In the genomic region with DNA sequence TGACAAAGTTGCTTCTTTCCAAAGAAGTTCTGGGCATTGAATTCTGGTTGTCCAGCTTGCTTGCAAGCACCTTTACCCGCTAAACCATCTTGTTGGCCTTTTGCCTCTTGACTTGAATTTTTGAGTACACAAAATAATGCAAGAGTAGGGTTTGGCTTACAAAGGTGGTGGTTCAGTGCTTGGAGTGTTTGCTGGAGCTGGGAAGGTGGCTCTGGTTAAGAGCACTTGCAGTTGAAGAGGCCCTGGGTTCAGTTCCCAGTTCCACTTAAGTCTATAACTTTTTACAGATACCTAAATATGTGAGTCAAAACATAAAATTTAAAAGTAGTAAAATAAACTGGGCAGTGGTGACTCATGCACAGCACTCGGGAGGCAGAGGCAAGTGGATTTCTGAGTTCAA, we compare ENCODE assay signal across 28 mouse cellular contexts. TPM values are rescaled to one million over a fixed set of nuclear protein-coding genes. Genes with fewer than 3 reads are reported as not detected.
DNase-seq lines count a peak whose midpoint lies in the region; ATAC-seq and TF ChIP-seq lines count a peak whose summit lies in the region.
"Had no signal": no experiment of that assay in that cellular context is flagged by ENCODE, and none has a peak within 500 bp of the region (broad histone marks: within the 10 kb centered on the region; RNA-seq: fewer than 3 reads in every experiment).

No protein-coding gene starts in this region.

- 58% methylated on average over 2 of the region's 2 CpGs for WGBS in lung, adult 2 months
- WGBS in lung, postnatal 0 days, result 54% methylated on average over 2 of the region's 2 CpGs
- WGBS in hindbrain, embryonic 11.5 days, result 94% methylated on average over 2 of the region's 2 CpGs

- no peak for TF ChIP-seq CTCF in lung, adult 2 months (IDR thresholded peaks at IDR 0.05; ENCODE audit: insufficient read depth, low read length)
- no peak for TF ChIP-seq CTCF in lung, postnatal 0 days (IDR thresholded peaks at IDR 0.05)

- H3K9ac ChIP-seq in lung, postnatal 0 days (replicated peaks; ENCODE audit: low read depth), result no peak overlapping the region
- no peak overlapping the region for H3K9ac ChIP-seq in hindbrain, embryonic 11.5 days (ENCODE audit: low read depth, low read length)
- H3K9ac ChIP-seq: embryonic facial prominence, embryonic 12.5 days; embryonic facial prominence, embryonic 15.5 days; forebrain, postnatal 0 days; heart, embryonic 12.5 days; heart, embryonic 15.5 days; hindbrain, embryonic 14.5 days had no signal

- no peaks in the 10 kb centered on the region; the same call in 1 of the 2 replicates for H3K4me1 ChIP-seq in lung, adult 2 months (ENCODE audit: control insufficient read depth, insufficient read depth, low read length)
- no peaks in the 10 kb centered on the region for H3K4me1 ChIP-seq in lung, postnatal 0 days (ENCODE audit: insufficient read depth, low read depth, low read length)
- H3K4me1 ChIP-seq in hindbrain, embryonic 11.5 days (replicated peaks; ENCODE audit: control insufficient read depth, insufficient read depth, low read length), result no peaks in the 10 kb centered on the region
- H3K4me1 ChIP-seq: embryonic facial prominence, embryonic 12.5 days; embryonic facial prominence, embryonic 15.5 days; heart, embryonic 12.5 days; heart, embryonic 15.5 days; hindbrain, embryonic 10.5 days had no signal

- H3K27ac ChIP-seq in lung, postnatal 0 days (ENCODE audit: low read length), result no peak overlapping the region
- no peak overlapping the region for H3K27ac ChIP-seq in hindbrain, embryonic 11.5 days (ENCODE audit: low read depth, low read length)
- H3K27ac ChIP-seq: embryonic facial prominence, embryonic 12.5 days; embryonic facial prominence, embryonic 15.5 days; heart, embryonic 15.5 days; hindbrain, embryonic 10.5 days; hindbrain, embryonic 14.5 days; hindbrain, postnatal 0 days had no signal

- no peak overlapping the region for H3K4me3 ChIP-seq in lung, adult 2 months (replicated peaks; ENCODE audit: extremely low read depth, low read depth, low read length)
- H3K4me3 ChIP-seq in lung, postnatal 0 days (ENCODE audit: low read depth, low read length), result no peak overlapping the region
- H3K4me3 ChIP-seq in hindbrain, embryonic 11.5 days (ENCODE audit: low read depth, low read length), result no peak overlapping the region
- H3K4me3 ChIP-seq: embryonic facial prominence, embryonic 12.5 days; embryonic facial prominence, embryonic 15.5 days; heart, embryonic 12.5 days; heart, embryonic 15.5 days; hindbrain, embryonic 10.5 days had no signal

- no peak; the same call in 1 of the 2 replicates for TF ChIP-seq EP300 in lung, postnatal 0 days (IDR thresholded peaks at IDR 0.05)

- DNase-seq in lung, adult 2 months, result peak; percentile 46
- DNase-seq in lung, postnatal 10 days, result no peak
- peak; percentile 55 for DNase-seq in lung, postnatal 0 days (ENCODE audit: low spot score)
- peak; percentile 72 for DNase-seq in lung, postnatal 36 days
- no peak for DNase-seq in cerebellum, postnatal 36 days
- no peak for DNase-seq in hindbrain, embryonic 11.5 days (ENCODE audit: low spot score)
- DNase-seq: adrenal gland, adult 8-10 months; adrenal gland, postnatal 25 days; B cell, adult 2 months; cerebellum, adult 11-12 months; cerebellum, adult 9-10 months; cerebellum, postnatal 14 days; forebrain, postnatal 0 days; gastrocnemius, postnatal 25 days; heart, adult 18-20 months; heart, postnatal 10 days; heart, postnatal 36 days had no signal

- H3K27me3 ChIP-seq in lung, postnatal 0 days (replicated peaks; ENCODE audit: insufficient read depth, low read length), result no peaks in the 10 kb centered on the region
- no peaks in the 10 kb centered on the region for H3K27me3 ChIP-seq in hindbrain, embryonic 11.5 days (ENCODE audit: control insufficient read depth, insufficient read depth, low read length)
- H3K27me3 ChIP-seq: CH12.LX; embryonic facial prominence, embryonic 12.5 days; embryonic facial prominence, embryonic 15.5 days; heart, embryonic 12.5 days; heart, embryonic 15.5 days had no signal

- ATAC-seq in lung, postnatal 0 days, result peak; percentile 81
- no peak for ATAC-seq in hindbrain, embryonic 11.5 days (ENCODE audit: low FRiP score)
- ATAC-seq: forebrain, embryonic 14.5 days; forebrain, postnatal 0 days; hindbrain, postnatal 0 days; inflammation-experienced regulatory T-cells, adult 6 months had no signal

- no peaks in the 10 kb centered on the region for H3K9me3 ChIP-seq in lung, postnatal 0 days (ENCODE audit: low read length)
- H3K9me3 ChIP-seq in hindbrain, embryonic 11.5 days (ENCODE audit: control insufficient read depth, low read length), result no peaks in the 10 kb centered on the region
- H3K9me3 ChIP-seq: embryonic facial prominence, embryonic 12.5 days; embryonic facial prominence, embryonic 15.5 days; G1E; heart, embryonic 12.5 days; heart, embryonic 15.5 days; hindbrain, embryonic 10.5 days had no signal

- H3K36me3 ChIP-seq in lung, postnatal 0 days (ENCODE audit: insufficient read depth, low read length), result peaks cover 10% of the 10 kb centered on the region; the same call in 1 of the 2 replicates
- H3K36me3 ChIP-seq in hindbrain, embryonic 11.5 days (ENCODE audit: control insufficient read depth, insufficient read depth, low read length), result peaks cover 13% of the 10 kb centered on the region

- no peak for TF ChIP-seq POLR2A in lung, adult 2 months (IDR thresholded peaks at IDR 0.05; ENCODE audit: borderline replicate concordance, extremely low read depth, low read depth, low read length)

- H3K4me2 ChIP-seq in lung, postnatal 0 days (replicated peaks; ENCODE audit: low read depth, low read length), result no peak overlapping the region
- no peak overlapping the region for H3K4me2 ChIP-seq in hindbrain, embryonic 11.5 days (replicated peaks; ENCODE audit: low read depth, low read length)
- H3K4me2 ChIP-seq: embryonic facial prominence, embryonic 12.5 days; embryonic facial prominence, embryonic 15.5 days; heart, embryonic 12.5 days; heart, embryonic 15.5 days; hindbrain, embryonic 14.5 days had no signal

RNA-seq across cellular contexts. Expression of gene Usp34, which starts 8.4 kb away (rescaled TPM):
- polyA plus RNA-seq in lung, adult 2 months (2012; rRNA removed), result 5.9 and 9.7 TPM in 2 replicates
- 15.3 and 22.0 TPM in 2 replicates for polyA plus RNA-seq in lung, postnatal 0 days (2015; fragmentation: Nextera tagmentation; extraction: Ambion mirVana)
- 37.9 and 48.3 TPM in 2 replicates for polyA plus RNA-seq in hindbrain, embryonic 11.5 days (2014; fragmentation: Nextera tagmentation; extraction: Ambion mirVana)

RNA-seq across cellular contexts. Expression of gene Xpo1, which starts 42.5 kb away (rescaled TPM):
- 5.6 and 7.1 TPM in 2 replicates for polyA plus RNA-seq in lung, adult 2 months (2012; rRNA removed)
- 17.3 and 21.8 TPM in 2 replicates for polyA plus RNA-seq in lung, postnatal 0 days (2015; fragmentation: Nextera tagmentation; extraction: Ambion mirVana)
- polyA plus RNA-seq in hindbrain, embryonic 11.5 days (2014; fragmentation: Nextera tagmentation; extraction: Ambion mirVana), result 148 and 161 TPM in 2 replicates

Comparison
In these comparisons a context has a peak if more than half of its experiments do, and no peak if none do; other contexts are left out.
1. DNase-seq: peak in lung, adult 2 months (single experiment), lung, postnatal 0 days (single experiment) and lung, postnatal 36 days (single experiment); none in lung, postnatal 10 days (single experiment), cerebellum, postnatal 36 days (0 of 2) and hindbrain, embryonic 11.5 days (single experiment).